Mouse (Mus musculus) lung, postnatal 0 days (tissue): ENCODE data around the gene Arid1a.

ENCODE experiments used
- CTCF ChIP-seq: IDR thresholded peaks from 2 replicates; pipeline ENCODE4 v1.5.1; 2016; ENCODE audit warnings: antibody characterized with exemption, mild to moderate bottlenecking
- EP300 ChIP-seq: IDR thresholded peaks from 2 replicates; pipeline ENCODE4 v1.6.1; 2016; ENCODE audit warnings: antibody characterized with exemption, mild to moderate bottlenecking, control low read depth

DNA sequence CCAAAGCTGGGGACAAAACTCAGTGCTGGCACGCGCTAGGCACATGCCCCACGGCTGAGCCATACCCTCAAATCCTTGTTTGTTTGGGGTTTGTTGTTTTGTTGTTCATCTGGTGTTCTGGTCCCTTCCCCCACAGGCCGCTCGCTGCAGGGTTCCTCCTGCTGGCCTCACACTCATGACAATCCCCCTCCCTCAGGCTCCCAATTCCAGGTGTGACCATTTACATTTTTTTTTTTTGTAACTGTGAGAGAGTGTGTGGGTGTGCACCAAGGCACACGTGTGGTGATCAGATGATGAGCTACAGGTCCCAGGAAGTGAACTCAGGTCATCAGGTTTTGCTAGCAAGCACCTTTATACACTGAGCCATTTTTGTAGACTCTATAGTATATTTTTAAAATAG is 44.0 kb upstream of the Arid1a start:
- TF ChIP-seq CTCF (no peak), EP300 (no peak)
